Mouse (Mus musculus) MEL (cell line): ENCODE measurements around the gene Cnot2.

ENCODE experiments used
- CTCF ChIP-seq, 3 experiments: IDR thresholded peaks in 2 of 3; conservative IDR thresholded peaks in 1 of 3; 2 replicates each; pipeline ENCODE4 v1.5.1; 2011 to 2012; ENCODE audit warnings: low read length in 3 of 3, low read depth in 2 of 3, mild to moderate bottlenecking in 2 of 3, improper control_type of control experiment in 1 of 3, inconsistent platforms in 1 of 3, mixed read lengths in 1 of 3, moderate library complexity in 1 of 3; ENCODE audit not compliant: control insufficient read depth in 1 of 3, insufficient read depth in 1 of 3, poor library complexity in 1 of 3, severe bottlenecking in 1 of 3
- ETS1 ChIP-seq: IDR thresholded peaks from 2 replicates; pipeline ENCODE4 v1.6.1; 2012; ENCODE audit warnings: low read depth, mild to moderate bottlenecking, inconsistent platforms, low read length, improper control_type of control experiment, moderate library complexity
- GATA1 ChIP-seq: IDR thresholded peaks from 2 replicates; pipeline ENCODE4 v1.6.1; 2011; ENCODE audit warnings: low read depth, low read length, improper control_type of control experiment
- POLR2A ChIP-seq, 2 experiments: IDR thresholded peaks; 2 replicates each; pipeline ENCODE4 v1.6.1; 2011 to 2012; ENCODE audit warnings: low read length in 2 of 2, mild to moderate bottlenecking in 2 of 2, control low read depth in 1 of 2, improper control_type of control experiment in 1 of 2, low read depth in 1 of 2, moderate library complexity in 1 of 2; ENCODE audit not compliant: control insufficient read depth in 1 of 2, insufficient read depth in 1 of 2, poor library complexity in 1 of 2
- POLR2AphosphoS2 ChIP-seq: IDR thresholded peaks from 2 replicates; pipeline ENCODE4 v1.6.1; 2011; ENCODE audit warnings: low read length, improper control_type of control experiment
- RCOR1 ChIP-seq: IDR thresholded peaks from 2 replicates; pipeline ENCODE4 v1.6.1; 2012; ENCODE audit warnings: low read depth, mild to moderate bottlenecking, inconsistent platforms, low read length, improper control_type of control experiment
- SMC3 ChIP-seq: IDR thresholded peaks from 2 replicates; pipeline ENCODE4 v1.6.1; 2011; ENCODE audit warnings: low read depth, low read length, improper control_type of control experiment
- TAL1 ChIP-seq: IDR thresholded peaks from 2 replicates; pipeline ENCODE4 v1.6.1; 2012; ENCODE audit warnings: mild to moderate bottlenecking, inconsistent platforms, low read length, moderate library complexity, mixed read lengths
- USF1 ChIP-seq: IDR thresholded peaks from 2 replicates; pipeline ENCODE4 v1.6.1; 2014; ENCODE audit warnings: low read depth, mild to moderate bottlenecking, inconsistent platforms, low read length, improper control_type of control experiment, moderate library complexity
- ZNF384 ChIP-seq: IDR thresholded peaks from 2 replicates; pipeline ENCODE4 v1.6.1; 2012; ENCODE audit warnings: low read depth, mild to moderate bottlenecking, inconsistent platforms, low read length, improper control_type of control experiment

GRCm38 (mm10) chr10:116472579-116472978 is 108.7 kb downstream of the Cnot2 start:
- TF ChIP-seq POLR2AphosphoS2, result no peak
- TF ChIP-seq CTCF (IDR thresholded peaks at IDR 0.05 in 2 of 3, conservative IDR thresholded peaks at IDR 0.05 in 1 of 3; ENCODE audit: control insufficient read depth in 1 of 3, insufficient read depth in 1 of 3, low read depth in 2 of 3, low read length in 3 of 3, poor library complexity in 1 of 3, severe bottlenecking in 1 of 3), result no peak
- no peak for TF ChIP-seq TAL1
- TF ChIP-seq POLR2A (IDR thresholded peaks at IDR 0.05; ENCODE audit: control insufficient read depth in 1 of 2, insufficient read depth in 1 of 2, low read depth in 1 of 2, low read length in 2 of 2, poor library complexity in 1 of 2), result no peak
- no peak for TF ChIP-seq GATA1
- TF ChIP-seq ZNF384, result no peak
- no peak for TF ChIP-seq RCOR1
- no peak for TF ChIP-seq USF1
- TF ChIP-seq SMC3, result no peak
- TF ChIP-seq ETS1, result no peak
